Comparison of ENCODE assay signal across 31 mouse cellular contexts in genomic region chr14:8610108-8610507, GRCm38 (mm10). TPM values are rescaled to one million over a fixed set of nuclear protein-coding genes. Genes with fewer than 3 reads are reported as not detected.
DNase-seq lines count a peak whose midpoint lies in the region; ATAC-seq lines count a peak whose summit lies in the region.
"Had no signal": no experiment of that assay in that cellular context is flagged by ENCODE, and none has a peak within 500 bp of the region (broad histone marks: within the 10 kb centered on the region; RNA-seq: fewer than 3 reads in every experiment).

No protein-coding gene starts in this region.

- no peak overlapping the region for H3K27ac ChIP-seq in forebrain, embryonic 11.5 days (ENCODE audit: low read depth, low read length)
- no peak overlapping the region for H3K27ac ChIP-seq in forebrain, embryonic 13.5 days
- H3K27ac ChIP-seq in midbrain, embryonic 11.5 days (ENCODE audit: low read depth, low read length): no peak overlapping the region
- H3K27ac ChIP-seq in midbrain, embryonic 16.5 days (ENCODE audit: low read length): no peak overlapping the region
- H3K27ac ChIP-seq in stomach, embryonic 15.5 days: no peak overlapping the region
- H3K27ac ChIP-seq: embryonic facial prominence, embryonic 12.5 days; gastrocnemius, adult 2 months; heart, embryonic 15.5 days; hindbrain, embryonic 10.5 days; hindbrain, embryonic 13.5 days had no signal

- H3K27me3 ChIP-seq in forebrain, embryonic 11.5 days (ENCODE audit: control insufficient read depth, insufficient read depth, low read length): no peaks in the 10 kb centered on the region
- H3K27me3 ChIP-seq in forebrain, embryonic 13.5 days: no peaks in the 10 kb centered on the region
- no peaks in the 10 kb centered on the region for H3K27me3 ChIP-seq in midbrain, embryonic 11.5 days (ENCODE audit: control insufficient read depth, insufficient read depth, low read length)
- H3K27me3 ChIP-seq in midbrain, embryonic 16.5 days (ENCODE audit: control insufficient read depth, insufficient read depth, low read depth, low read length): no peaks in the 10 kb centered on the region
- no peaks in the 10 kb centered on the region for H3K27me3 ChIP-seq in stomach, embryonic 15.5 days (replicated peaks)
- H3K27me3 ChIP-seq: CH12.LX; embryonic facial prominence, embryonic 12.5 days; heart, embryonic 12.5 days; heart, embryonic 15.5 days; hindbrain, embryonic 13.5 days had no signal

- ATAC-seq in forebrain, embryonic 11.5 days (replicated peaks; ENCODE audit: low FRiP score): peak; percentile 42; the same call in 1 of the 2 replicates
- ATAC-seq in forebrain, embryonic 13.5 days: no peak
- 0 out of 2 replicates have a peak, but pooled peaks have one; percentile 6 for ATAC-seq in midbrain, embryonic 11.5 days (ENCODE audit: low FRiP score)
- ATAC-seq in midbrain, embryonic 16.5 days: no peak
- ATAC-seq in stomach, embryonic 15.5 days (ENCODE audit: insufficient read depth, low FRiP score, low read depth): peak; percentile 49; the same call in 1 of the 2 replicates
- ATAC-seq: activated CD4-positive, CD25-positive, alpha-beta regulatory T cell, adult 4 months; forebrain, embryonic 14.5 days; forebrain, postnatal 0 days; hindbrain, embryonic 16.5 days had no signal

- H3K9me3 ChIP-seq in forebrain, embryonic 11.5 days (ENCODE audit: control insufficient read depth, low read length): no peaks in the 10 kb centered on the region
- no peaks in the 10 kb centered on the region for H3K9me3 ChIP-seq in forebrain, embryonic 13.5 days (replicated peaks)
- no peaks in the 10 kb centered on the region for H3K9me3 ChIP-seq in midbrain, embryonic 11.5 days (ENCODE audit: control insufficient read depth, low read length)
- H3K9me3 ChIP-seq in midbrain, embryonic 16.5 days (replicated peaks; ENCODE audit: control insufficient read depth, low read length, poor library complexity, severe bottlenecking): no peaks in the 10 kb centered on the region
- no peaks in the 10 kb centered on the region for H3K9me3 ChIP-seq in stomach, embryonic 15.5 days
- H3K9me3 ChIP-seq: embryonic facial prominence, embryonic 12.5 days; heart, embryonic 12.5 days; heart, embryonic 15.5 days; hindbrain, embryonic 10.5 days; hindbrain, embryonic 13.5 days had no signal

- no peak for DNase-seq in forebrain, embryonic 11.5 days (ENCODE audit: low spot score)
- no peak for DNase-seq in midbrain, embryonic 11.5 days (ENCODE audit: low spot score, missing footprints)
- no peak for DNase-seq in heart, adult 18-20 months
- DNase-seq in embryo, embryonic 11 days: no peak
- DNase-seq: adrenal gland, adult 8-10 months; adrenal gland, postnatal 25 days; B cell, adult 2 months; cerebellum, adult 11-12 months; cerebellum, adult 8-10 months; cerebellum, postnatal 10 days; cerebellum, postnatal 36 days; forebrain, postnatal 0 days; gastrocnemius, adult 2 months; gastrocnemius, postnatal 14 days; heart, adult 11 months; heart, postnatal 10 days; heart, postnatal 36 days had no signal

- no peak overlapping the region for H3K4me2 ChIP-seq in forebrain, embryonic 11.5 days (ENCODE audit: low read depth, low read length, severe bottlenecking)
- no peak overlapping the region for H3K4me2 ChIP-seq in forebrain, embryonic 13.5 days
- H3K4me2 ChIP-seq in midbrain, embryonic 11.5 days: no peak overlapping the region
- H3K4me2 ChIP-seq in midbrain, embryonic 16.5 days (ENCODE audit: low read length): no peak overlapping the region
- H3K4me2 ChIP-seq in stomach, embryonic 15.5 days: no peak overlapping the region
- H3K4me2 ChIP-seq: embryonic facial prominence, embryonic 12.5 days; heart, embryonic 12.5 days; heart, embryonic 15.5 days; hindbrain, embryonic 13.5 days had no signal

- no peak overlapping the region for H3K4me3 ChIP-seq in forebrain, embryonic 11.5 days (ENCODE audit: low read depth, low read length)
- no peak overlapping the region for H3K4me3 ChIP-seq in forebrain, embryonic 13.5 days
- no peak overlapping the region for H3K4me3 ChIP-seq in midbrain, embryonic 11.5 days (ENCODE audit: low read depth, low read length)
- H3K4me3 ChIP-seq in midbrain, embryonic 16.5 days (ENCODE audit: low read depth, low read length): no peak overlapping the region
- no peak overlapping the region for H3K4me3 ChIP-seq in stomach, embryonic 15.5 days (replicated peaks)
- H3K4me3 ChIP-seq: embryonic facial prominence, embryonic 12.5 days; erythroblast, embryonic 14.5 days; gastrocnemius, adult 2 months; heart, embryonic 12.5 days; heart, embryonic 15.5 days; hindbrain, embryonic 10.5 days; hindbrain, embryonic 13.5 days had no signal

- H3K9ac ChIP-seq in forebrain, embryonic 11.5 days (ENCODE audit: low read length): no peak overlapping the region
- H3K9ac ChIP-seq in forebrain, embryonic 13.5 days: no peak overlapping the region
- H3K9ac ChIP-seq in midbrain, embryonic 11.5 days (ENCODE audit: low read length): no peak overlapping the region
- H3K9ac ChIP-seq in midbrain, embryonic 16.5 days (ENCODE audit: low read depth, low read length): no peak overlapping the region
- H3K9ac ChIP-seq in stomach, embryonic 15.5 days: no peak overlapping the region
- H3K9ac ChIP-seq: embryonic facial prominence, embryonic 12.5 days; forebrain, postnatal 0 days; heart, embryonic 12.5 days; heart, embryonic 15.5 days; hindbrain, embryonic 13.5 days had no signal

- no peaks in the 10 kb centered on the region for H3K4me1 ChIP-seq in forebrain, embryonic 11.5 days (replicated peaks; ENCODE audit: control insufficient read depth, insufficient read depth, low read length)
- H3K4me1 ChIP-seq in forebrain, embryonic 13.5 days: no peaks in the 10 kb centered on the region
- no peaks in the 10 kb centered on the region for H3K4me1 ChIP-seq in midbrain, embryonic 11.5 days (ENCODE audit: control insufficient read depth, insufficient read depth, low read length)
- H3K4me1 ChIP-seq in midbrain, embryonic 16.5 days (ENCODE audit: control insufficient read depth, insufficient read depth, low read length): peaks cover 2% of the 10 kb centered on the region; the same call in 1 of the 2 replicates
- no peaks in the 10 kb centered on the region for H3K4me1 ChIP-seq in stomach, embryonic 15.5 days
- H3K4me1 ChIP-seq: embryonic facial prominence, embryonic 12.5 days; heart, embryonic 12.5 days; heart, embryonic 15.5 days had no signal

- no peaks in the 10 kb centered on the region for H3K36me3 ChIP-seq in forebrain, embryonic 11.5 days (ENCODE audit: control insufficient read depth, insufficient read depth, low read length)
- no peaks in the 10 kb centered on the region for H3K36me3 ChIP-seq in forebrain, embryonic 13.5 days (ENCODE audit: poor library complexity, severe bottlenecking)
- no peaks in the 10 kb centered on the region for H3K36me3 ChIP-seq in midbrain, embryonic 11.5 days (ENCODE audit: control insufficient read depth, insufficient read depth, low read length)
- H3K36me3 ChIP-seq in midbrain, embryonic 16.5 days (ENCODE audit: control insufficient read depth, insufficient read depth, low read length): no peaks in the 10 kb centered on the region
- H3K36me3 ChIP-seq in stomach, embryonic 15.5 days: no peaks in the 10 kb centered on the region
- H3K36me3 ChIP-seq: embryonic facial prominence, embryonic 12.5 days; heart, embryonic 12.5 days; heart, embryonic 15.5 days; hindbrain, embryonic 10.5 days; hindbrain, embryonic 13.5 days had no signal

- WGBS in forebrain, embryonic 11.5 days: 86% methylated on average over 3 of the region's 3 CpGs
- WGBS in forebrain, embryonic 13.5 days: 68% methylated on average over 3 of the region's 3 CpGs
- WGBS in midbrain, embryonic 11.5 days: 78% methylated on average over 3 of the region's 3 CpGs
- 75% methylated on average over 3 of the region's 3 CpGs for WGBS in midbrain, embryonic 16.5 days
- 57% methylated on average over 3 of the region's 3 CpGs for WGBS in stomach, embryonic 15.5 days

RNA-seq across cellular contexts. Expression of gene 4930452B06Rik, which starts 55.9 kb away (rescaled TPM):
- polyA plus RNA-seq in forebrain, embryonic 11.5 days (2014; fragmentation: Nextera tagmentation; extraction: Ambion mirVana): 15.4 and 16.7 TPM in 2 replicates
- polyA plus RNA-seq in forebrain, embryonic 13.5 days (2015; fragmentation: Nextera tagmentation; extraction: Ambion mirVana): 8.9 and 9.7 TPM in 2 replicates
- polyA plus RNA-seq in midbrain, embryonic 11.5 days (2014; fragmentation: Nextera tagmentation; extraction: Ambion mirVana): 11.5 and 12.7 TPM in 2 replicates
- 7.4 and 8.5 TPM in 2 replicates for polyA plus RNA-seq in midbrain, embryonic 16.5 days (2015; fragmentation: Nextera tagmentation; extraction: Ambion mirVana)
- 11.0 and 11.2 TPM in 2 replicates for polyA plus RNA-seq in stomach, embryonic 15.5 days (2015; fragmentation: Nextera tagmentation; extraction: Ambion mirVana)
- 1 to 10 TPM; 2.5 to 3.1 TPM for total RNA-seq in heart, adult 18-20 months (2021)
- total RNA-seq: CH12.LX, MEL had no signal
- polyA plus RNA-seq: erythroblast, embryonic 14.5 days had no signal

Comparison
In these comparisons a context has a peak if more than half of its experiments do, and no peak if none do; other contexts are left out.
1. ATAC-seq: peak in forebrain, embryonic 11.5 days (single experiment), midbrain, embryonic 11.5 days (single experiment) and stomach, embryonic 15.5 days (single experiment); none in forebrain, embryonic 13.5 days (single experiment) and midbrain, embryonic 16.5 days (single experiment).